Mouse (Mus musculus) megakaryocyte, adult 5-6 weeks (primary cell): ENCODE results near the gene Trim14. TPM values are rescaled to one million over a fixed set of nuclear protein-coding genes. Genes with fewer than 3 reads are reported as not detected.
A peak's percentile ranks its signal among the peaks of the same experiment; 100 is the strongest.
"Not testable (repeated sequence)": the region's sequence is repeated elsewhere in the genome, so short reads cannot be mapped to it uniquely, and the experiment has no call there.

Experiments used
- ATAC-seq: 2 replicates; pipeline ENCODE4 v1.8.0; 2016; ENCODE audit warnings: mild to moderate bottlenecking, inconsistent platforms; ENCODE audit not compliant: poor library complexity, severe bottlenecking
- total RNA-seq, 2 experiments: library from RNA; stranded (forward) in 1 of 2; stranded (reverse) in 1 of 2; fragments of 153-499, 151-499 nt in 1 of 2; fragments of 221-1000, 200-1000 nt in 1 of 2; gene quantifications; 2 replicates each; pipeline versions ENCODE4 v1.2.3 to v1.2.4; 2015 to 2017

Trim14 gene
- total RNA-seq (2015): 9.7 and 13.3 TPM in 2 replicates
- 26.8 and 42.5 TPM in 2 replicates for total RNA-seq (2017)

DNA sequence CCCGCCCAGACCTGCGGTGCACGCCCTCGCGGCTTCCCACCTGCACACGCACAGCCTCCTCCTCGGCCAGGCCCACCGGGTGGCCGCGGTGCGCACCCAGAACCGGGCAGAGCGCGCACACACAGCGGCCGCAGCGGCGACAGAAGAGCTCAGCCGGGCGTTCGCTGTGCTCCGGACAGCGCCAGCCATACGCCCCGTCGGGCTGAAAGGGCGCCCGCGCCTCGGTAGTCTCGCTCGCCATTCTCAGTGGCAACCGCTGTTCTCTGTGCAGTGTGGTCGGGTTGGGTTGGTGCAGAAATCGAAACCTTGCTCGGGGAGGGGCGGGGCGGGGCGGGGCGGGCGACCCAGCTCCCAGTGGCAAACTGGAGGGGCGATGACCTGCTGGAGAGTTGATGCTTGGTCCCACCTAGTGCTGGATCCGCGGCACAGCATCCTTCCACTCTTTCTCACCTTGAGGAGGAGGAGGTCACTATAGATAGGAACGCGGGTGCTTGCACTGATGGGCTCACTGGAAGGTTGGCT is at the start of gene Trim14:
TSS of gene Trim14 (minus strand) at position 302 of the 522 bp plus-strand sequence.
- ATAC-seq: peak; percentile 75

DNA sequence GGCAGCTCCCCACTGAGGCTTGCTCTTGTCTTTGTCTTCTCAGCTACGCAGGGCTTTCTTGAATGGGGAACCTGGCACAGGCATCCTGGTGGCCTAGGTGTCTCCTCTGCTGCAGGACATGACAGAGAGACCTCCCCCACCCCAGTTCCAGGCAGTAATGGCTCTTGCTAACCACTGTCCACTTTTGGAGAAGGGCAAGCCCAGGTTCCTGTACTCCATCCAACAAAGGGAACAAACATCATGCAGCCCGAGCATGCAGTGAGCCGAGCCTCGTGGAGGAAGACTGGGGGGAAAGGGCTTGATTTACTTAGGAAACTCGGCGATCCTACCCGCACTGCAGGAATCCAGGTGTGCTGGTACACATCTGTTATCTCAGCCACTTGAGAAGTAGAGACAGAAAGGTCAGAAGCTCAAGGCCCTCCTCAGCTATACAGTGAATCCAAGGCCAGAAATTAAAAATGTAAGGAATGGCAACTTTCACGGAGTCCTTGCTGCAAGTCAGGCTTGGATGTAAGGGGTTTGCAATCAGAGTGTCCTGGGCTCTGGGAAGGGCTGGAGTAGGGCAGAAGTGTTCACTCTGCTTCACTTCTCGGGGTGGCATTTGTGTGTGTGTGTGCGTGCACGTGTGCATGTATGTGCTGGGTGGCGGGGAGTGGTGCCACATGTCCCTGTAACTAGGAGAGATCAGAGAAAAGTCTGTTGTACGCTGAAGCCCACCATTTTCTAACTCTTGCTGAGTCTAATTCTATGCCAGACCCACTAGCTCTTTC is 49.3 kb upstream of the Trim14 start:
- no peak for ATAC-seq

DNA sequence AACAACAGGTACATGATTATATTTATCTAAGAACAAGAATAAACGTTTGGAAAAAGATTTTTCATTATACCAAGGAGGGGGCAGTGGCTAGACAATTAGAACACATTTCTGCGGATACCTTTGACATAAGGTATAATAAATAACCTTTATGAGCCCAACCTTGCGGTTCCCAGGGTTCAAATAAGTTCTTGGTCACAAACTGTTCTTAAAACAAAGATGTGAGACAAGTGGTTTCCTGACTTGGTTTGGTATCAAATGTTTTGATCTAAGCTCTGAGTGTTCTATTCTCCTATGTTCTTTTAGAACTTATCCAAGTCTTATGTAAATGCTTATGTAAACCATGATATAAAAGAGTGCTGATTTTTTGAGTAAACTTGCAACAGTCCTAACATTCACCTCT is 48.6 kb upstream of the Trim14 start:
- not testable (repeated sequence) for ATAC-seq

DNA sequence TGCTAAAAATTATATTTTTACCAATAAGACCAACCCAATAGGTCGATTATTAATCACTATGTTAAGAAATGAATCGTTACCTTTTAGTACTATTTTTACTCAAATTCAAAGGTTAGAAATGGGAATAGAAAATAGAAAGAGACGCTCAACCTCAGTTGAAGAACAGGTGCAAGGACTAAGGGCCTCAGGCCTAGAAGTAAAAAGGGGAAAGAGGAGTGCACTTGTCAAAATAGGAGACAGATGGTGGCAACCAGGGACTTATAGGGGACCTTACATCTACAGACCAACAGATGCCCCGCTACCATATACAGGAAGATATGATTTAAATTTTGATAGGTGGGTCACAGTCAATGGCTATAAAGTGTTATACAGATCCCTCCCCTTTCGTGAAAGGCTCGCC is 48.1 kb upstream of the Trim14 start:
- peak; percentile 10; the same call in 1 of the 2 replicates for ATAC-seq

DNA sequence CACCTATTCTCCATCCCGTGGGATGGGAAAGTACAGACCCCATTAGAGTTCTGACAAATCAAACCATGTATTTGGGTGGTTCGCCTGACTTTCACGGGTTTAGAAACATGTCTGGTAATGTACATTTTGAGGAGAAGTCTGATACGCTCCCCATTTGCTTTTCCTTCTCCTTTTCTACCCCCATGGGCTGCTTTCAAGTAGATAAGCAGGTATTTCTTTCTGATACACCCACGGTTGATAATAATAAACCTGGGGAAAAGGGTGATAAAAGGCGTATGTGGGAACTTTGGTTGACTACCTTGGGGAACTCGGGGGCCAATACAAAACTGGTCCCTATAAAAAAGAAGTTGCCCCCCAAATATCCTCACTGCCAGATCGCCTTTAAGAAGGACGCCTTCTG is 46.1 kb upstream of the Trim14 start:
- not testable (repeated sequence) for ATAC-seq

DNA sequence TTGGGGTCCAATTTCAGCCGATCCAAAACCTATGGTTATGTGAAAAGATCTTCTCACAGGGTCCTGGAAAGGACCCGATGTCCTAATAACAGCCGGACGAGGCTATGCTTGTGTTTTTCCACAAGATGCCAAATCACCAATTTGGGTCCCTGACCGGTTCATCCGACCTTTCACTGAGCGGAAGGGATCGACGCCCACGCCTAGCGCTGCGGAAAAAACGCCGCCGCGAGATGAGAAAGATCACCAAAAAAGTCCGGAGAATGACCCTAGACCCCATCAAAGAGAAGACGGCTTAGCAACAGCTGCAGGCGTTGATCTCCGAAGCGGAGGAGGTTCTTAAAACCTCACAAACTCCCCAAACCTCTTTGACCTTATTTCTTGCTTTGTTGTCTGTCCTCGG is 45.6 kb upstream of the Trim14 start:
- ATAC-seq: not testable (repeated sequence)

DNA sequence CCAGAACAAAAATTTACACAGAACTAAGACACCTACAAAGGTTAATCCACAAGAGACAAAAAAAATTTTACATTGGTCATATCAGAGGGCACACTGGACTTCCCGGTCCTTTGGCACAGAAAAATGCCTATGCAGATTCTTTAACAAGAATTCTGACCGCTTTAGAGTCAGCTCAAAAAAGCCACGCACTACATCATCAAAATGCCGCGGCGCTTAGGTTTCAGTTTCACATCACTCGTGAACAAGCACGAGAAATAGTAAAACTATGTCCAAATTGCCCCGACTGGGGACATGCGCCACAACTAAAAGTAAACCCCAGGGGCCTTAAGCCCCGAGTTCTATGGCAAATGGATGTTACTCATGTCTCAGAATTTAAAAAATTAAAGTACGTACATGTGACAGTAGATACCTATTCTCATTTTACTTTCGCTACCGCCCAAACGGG is 44.9 kb upstream of the Trim14 start:
- 0 out of 2 replicates have a peak, but pooled peaks have one; percentile 17 for ATAC-seq

DNA sequence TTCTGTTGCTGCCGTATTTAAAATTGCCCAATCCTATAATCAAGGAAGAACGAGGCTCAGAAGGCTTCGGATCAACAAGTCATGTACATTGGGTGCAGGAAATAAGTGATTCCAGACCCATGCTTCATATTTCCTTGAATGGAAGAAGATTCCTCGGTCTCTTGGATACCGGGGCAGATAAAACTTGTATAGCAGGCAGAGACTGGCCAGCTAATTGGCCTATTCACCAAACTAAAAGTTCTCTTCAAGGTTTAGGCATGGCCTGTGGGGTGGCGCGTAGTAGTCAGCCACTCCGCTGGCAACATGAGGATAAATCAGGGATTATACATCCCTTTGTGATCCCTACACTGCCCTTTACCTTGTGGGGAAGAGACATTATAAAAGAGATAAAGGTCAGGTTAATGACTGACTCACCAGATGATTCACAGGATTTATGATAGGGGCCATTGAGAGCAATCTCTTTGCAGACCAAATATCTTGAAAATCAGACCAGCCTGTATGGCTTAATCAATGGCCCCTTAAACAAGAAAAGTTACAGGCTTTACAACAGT is 42.9 kb upstream of the Trim14 start:
- not testable (repeated sequence) for ATAC-seq

DNA sequence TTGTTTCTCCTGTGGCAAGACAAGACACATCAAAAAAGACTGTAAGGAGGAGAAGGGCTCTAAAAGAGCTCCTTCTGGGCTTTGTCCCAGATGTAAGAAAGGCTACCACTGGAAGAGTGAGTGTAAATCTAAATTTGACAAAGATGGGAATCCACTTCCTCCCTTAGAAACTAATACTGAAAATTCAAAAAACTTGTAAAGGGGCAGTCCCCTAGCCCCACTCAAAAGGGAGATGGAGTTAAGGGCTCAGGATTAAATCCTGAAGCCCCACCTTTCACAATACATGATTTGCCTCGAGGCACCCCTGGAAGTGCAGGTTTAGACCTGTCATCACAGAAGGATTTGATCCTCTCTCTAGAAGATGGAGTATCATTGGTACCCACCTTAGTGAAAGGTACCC is 42.3 kb upstream of the Trim14 start:
- ATAC-seq: no peak

DNA sequence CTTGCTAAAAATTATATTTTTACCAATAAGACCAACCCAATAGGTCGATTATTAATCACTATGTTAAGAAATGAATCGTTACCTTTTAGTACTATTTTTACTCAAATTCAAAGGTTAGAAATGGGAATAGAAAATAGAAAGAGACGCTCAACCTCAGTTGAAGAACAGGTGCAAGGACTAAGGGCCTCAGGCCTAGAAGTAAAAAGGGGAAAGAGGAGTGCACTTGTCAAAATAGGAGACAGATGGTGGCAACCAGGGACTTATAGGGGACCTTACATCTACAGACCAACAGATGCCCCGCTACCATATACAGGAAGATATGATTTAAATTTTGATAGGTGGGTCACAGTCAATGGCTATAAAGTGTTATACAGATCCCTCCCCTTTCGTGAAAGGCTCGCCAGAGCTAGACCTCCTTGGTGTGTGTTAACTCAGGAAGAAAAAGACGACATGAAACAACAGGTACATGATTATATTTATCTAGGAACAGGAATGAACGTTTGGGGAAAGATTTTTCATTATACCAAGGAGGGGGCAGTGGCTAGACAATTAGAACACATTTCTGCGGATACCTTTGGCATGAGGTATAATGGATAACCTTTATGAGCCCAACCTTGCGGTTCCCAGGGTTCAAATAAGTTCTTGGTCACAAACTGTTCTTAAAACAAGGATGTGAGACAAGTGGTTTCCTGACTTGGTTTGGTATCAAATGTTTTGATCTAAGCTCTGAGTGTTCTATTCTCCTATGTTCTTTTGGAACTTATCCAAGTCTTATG is 39.8 kb upstream of the Trim14 start:
- peak; percentile 28; the same call in 1 of the 2 replicates for ATAC-seq

DNA sequence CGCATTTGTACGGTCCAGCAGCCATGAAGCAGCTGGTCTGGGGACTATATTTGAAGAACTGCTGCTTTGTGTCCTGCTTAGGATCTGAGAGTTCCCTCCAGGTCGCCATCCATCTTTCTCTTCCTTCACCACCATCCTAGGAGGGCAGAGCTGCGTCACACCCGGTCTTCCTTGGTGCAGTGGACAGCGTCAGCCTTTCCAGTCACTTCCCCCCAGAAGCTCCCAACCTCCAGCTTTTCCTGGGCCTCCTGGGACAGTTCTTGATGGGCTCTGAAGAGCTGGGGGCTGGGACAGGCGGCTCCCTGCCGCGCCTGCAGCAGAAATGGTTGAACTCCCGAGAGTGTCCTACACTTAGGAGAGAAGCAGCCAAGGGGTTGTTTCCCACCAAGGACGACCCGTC is 38.9 kb upstream of the Trim14 start:
- ATAC-seq: peak; percentile 52

DNA sequence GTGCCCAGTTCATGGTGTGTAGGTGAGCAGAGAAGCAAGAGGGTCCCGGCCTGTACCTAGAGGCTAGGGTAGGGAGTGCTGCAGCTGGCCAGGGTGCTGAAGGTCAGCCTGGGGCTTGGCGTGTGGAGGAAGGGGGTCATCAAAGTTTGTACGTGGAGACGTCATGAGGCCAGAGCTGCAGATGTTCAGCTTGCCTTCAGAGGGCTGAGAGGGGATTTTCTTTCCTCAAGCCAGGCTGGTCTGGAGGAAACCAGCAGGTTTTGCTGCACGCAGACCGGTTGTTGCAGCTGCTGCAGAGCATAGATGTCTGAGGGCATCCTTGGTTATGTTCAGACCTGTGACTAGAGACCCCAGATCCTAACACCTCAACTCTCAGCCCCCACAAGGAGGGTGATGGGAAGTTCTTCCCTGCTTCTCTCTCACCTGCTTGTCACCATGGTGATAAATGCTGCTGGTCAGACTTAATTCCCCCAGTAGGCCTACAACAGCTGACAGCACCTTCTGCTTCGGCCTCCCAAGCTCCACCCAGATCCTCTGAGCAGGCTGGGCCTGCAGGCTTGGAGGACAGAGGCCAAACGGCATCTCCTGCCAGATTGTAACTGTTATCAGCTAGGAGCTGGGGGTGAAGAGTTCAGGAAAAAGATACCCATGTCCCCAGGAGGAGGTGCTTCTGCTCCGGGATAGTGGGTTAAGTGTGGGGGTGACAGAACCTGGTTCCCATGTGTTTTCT is 38.2 kb upstream of the Trim14 start:
- ATAC-seq: no peak

DNA sequence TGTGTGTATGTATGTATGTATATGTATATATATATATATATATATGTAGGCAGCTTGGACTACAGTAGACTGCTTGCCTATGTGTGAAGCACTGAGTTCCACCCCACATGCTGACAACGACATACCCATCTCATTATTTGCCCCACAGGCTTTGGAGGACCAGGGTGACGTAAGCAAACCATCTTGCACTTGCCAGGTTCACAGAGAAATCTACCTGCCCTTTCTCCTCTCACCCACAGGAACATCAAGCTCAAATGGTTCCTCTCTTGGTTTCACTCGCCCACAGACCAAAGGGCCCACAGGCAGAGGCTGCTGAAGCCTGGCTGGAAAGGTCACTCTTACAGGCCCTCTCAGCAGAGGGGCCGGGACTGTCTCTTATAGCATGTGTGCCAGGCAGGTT is 36.7 kb upstream of the Trim14 start:
- ATAC-seq: 0 out of 2 replicates have a peak, but pooled peaks have one; percentile 19

DNA sequence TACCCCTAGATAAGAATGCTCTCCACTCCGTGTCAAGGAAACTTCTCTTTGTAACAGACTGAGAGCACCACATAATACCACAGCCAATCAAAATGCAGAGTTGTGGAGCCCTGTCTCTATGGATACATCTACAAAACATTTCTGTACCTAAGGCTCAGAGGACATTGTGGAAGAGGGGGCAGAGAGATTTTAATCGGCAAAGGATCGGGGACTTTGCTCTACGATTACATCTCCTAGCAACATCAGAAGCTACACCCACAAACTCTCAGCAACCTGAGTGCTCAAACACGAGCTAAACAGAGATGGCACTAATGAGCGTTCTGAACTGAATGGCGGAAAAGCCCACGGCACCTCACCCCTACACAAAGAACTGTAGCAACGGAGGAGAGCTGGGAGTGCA is 35.8 kb upstream of the Trim14 start:
- no peak for ATAC-seq

DNA sequence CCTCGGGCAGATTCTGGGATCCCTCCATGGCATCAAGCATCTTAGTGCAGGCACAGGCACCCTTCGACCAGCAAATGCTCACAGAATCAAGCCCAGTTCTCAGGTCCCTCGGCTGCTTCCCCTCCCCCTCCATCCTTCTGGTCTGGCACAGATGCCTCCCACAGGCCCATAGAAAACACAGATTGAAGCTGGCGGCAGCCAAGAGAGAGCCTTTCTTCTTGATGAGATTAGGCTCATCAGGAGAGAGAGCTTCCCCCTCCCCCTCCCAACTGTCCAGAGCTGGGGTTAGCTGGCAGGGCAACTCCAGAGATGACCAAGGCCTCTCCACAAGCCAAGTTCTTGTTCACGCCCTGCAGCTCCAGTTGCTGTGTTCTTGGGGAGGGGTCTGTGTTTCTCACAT is 33.7 kb upstream of the Trim14 start:
- no peak for ATAC-seq

DNA sequence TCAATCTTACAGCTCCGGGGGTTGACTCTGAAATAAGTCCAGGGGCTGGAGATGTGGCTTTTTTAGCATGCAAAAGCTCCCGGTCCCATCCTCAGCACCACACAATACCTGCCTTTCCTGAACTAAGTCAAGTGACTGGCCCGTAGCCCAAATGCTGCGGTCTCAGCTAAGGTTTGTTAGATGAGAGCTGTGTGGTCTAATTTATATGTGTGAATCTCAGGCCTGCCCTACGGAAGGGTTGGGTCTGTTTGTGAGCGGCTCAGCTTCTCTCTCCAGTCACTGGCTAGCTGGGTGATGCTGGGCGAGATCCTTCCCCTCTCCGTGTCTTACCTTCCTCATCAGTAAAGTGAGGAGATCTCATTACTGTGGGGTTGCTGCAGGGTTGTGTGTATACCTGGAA is 32.2 kb upstream of the Trim14 start:
- no peak for ATAC-seq

DNA sequence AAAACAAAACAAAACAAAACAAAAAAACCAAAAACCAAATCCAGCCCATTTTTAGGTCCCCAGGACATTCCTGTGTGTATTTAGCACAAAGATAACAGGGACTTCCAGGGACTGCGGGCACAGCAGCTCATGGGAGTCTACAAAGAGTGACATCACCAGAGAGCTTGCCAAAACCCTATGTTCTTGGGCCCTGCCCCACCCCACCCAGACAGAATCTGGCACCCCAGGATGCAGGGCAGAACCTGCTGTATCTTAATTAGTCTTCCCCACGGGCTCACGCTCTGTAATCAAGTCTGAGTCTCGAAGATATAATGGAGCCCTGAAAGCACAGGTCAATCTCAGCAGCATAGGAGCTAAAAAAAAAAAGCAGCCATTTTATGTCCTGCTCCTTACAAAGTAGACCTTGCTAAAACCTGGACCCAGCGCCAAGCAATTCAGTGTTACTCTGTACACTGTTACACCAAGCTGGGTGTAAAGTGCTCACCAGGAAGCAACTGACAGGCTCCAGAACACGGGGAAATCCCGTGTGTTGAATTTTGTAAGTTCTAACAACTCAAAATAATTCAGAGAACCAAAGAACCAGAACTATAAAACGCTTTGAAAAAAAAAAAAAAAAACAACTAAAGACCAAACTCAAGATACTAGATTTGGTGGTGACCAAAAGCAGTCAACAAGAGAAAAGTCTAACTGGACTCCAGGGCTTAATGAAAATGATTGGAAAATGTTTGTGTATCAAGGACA is 31.2 kb upstream of the Trim14 start:
- no peak for ATAC-seq

DNA sequence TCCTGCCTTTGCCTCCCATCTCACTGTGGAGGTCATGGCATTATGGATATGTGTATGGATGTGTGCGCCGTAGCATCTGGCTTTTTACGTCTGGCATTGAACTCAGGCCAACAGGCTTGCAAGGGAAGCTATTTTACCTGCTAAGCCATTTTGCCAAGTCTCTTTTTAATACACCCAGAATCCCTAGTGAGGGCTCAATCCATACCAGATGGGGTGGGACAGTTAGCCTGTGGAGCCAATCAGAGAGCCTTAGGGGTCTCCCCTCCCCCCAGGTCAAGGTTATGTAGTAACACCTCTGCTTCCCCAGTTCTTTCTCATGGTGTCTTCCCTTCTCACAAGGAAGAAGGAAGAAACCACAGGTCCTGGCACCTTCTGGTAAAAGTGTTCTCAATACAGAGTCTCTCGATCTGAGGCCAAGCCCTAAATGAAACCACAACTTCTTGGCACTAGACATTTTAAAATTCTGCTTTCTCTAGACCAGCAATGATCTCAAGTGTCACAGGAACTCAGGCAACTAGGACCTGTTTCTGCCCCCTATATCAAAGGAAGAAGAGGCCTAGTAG is 29.5 kb upstream of the Trim14 start:
- no peak for ATAC-seq

DNA sequence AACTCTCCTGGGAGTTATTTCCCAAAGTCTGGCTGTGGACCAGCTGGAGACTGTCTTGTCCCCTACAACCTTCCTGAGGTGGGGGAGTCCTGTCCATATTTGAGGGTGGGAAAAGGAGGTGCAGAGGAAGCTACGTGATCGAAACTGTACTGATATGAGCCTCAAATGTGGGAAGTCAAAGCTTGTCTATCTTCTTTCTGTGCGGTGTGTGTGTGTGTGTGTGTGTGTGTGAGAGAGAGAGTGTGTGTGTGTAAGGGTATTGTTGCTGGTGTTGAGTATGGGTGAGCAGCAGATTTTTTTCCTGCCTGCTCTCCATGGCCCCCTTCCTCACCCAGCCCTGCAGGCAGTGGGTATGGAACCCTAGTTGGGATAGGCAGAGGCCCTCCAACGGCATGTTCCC is 28.3 kb upstream of the Trim14 start:
- ATAC-seq: peak; percentile 9

DNA sequence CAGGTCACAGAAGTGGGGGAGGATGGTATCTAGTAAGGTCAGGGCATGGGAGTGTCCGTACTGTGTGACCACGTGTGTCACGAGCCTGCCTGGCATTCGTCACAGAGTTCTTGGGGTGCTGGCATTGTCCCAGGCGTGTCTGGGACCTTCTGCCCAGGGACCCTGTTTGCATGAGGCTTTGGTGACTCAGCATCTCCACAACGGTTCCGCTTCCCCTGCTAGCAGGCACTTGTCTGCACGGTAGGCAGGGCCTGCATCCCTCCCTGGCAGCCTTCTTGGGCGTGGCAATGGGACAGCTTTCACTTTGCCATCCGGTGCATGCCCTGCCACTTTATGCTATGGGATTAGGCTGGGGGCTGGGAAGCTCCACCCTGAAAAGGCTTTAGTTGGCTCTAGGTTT is 27.9 kb upstream of the Trim14 start:
- ATAC-seq: peak; percentile 94
